Mouse (Mus musculus): ENCODE measurements around the gene Ppp3cb.

Ppp3cb gene

DNA sequence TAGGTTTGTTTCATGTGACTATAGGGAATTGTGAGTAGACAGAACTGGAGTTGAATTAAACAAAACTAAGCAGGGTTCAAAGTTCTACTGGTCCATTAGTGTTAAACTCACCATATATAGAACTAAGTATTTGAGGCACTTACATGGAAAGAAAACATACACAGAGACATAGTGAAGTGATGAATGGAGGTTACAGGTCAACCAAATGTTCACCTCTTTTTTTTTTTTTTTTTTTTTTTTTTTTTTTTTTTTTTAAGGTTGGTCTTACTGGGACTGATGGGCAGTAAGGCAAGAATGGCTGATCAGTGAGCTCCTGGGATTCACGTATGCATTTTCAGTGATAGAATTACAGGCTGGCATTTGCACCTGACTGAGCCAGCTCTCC is 66.2 kb downstream of the Ppp3cb start:
- no peak for DNase-seq (ENCODE audit: low spot score in 2 of 2)

DNA sequence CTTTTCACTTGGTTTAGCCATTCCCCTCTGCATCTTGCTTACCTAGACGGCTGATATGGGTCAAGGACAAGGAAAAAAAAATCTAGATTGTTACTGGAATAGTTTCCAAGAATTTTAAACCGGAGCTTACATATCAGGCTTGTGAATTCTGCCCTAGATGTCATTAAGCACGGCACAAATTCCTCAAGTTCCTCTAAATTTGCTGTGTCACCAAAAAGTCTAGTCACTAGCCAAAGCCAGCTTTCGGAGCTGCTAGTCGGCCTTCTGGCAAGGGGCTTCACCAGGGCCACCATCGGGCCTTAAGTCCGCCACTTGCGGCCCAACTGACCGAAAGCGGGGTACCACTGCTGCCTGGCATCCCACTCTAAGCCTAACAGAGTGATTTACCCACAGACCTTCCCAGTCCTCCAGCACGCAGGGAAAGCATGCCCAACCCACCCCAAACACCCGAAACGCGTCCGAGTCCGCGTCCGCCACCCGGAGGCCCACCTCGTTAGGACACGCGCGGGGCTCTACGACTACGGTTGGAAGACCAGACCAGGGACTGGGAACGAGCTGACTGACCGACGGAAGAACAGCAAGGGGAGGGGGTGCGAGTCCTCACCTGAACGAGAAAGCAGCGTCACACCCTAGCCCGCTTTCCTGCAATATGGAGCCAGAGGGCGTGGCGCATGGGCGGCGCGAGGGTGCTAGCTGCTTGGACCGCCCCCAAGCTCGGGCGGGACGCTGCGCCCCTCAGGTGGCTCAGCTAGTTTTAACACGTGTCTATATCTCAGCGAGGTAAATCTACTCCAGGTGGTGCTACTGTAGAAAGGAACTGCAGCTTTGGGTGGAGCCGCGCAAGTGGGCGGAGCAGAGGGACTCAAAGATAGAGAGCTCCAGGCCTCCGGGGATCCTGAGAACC is 66.8 kb downstream of the Ppp3cb start, which contains the start of gene Anxa7:
Gene Anxa7 (minus strand): TSS at position 843 of the 904 bp plus-strand sequence.
- peak; percentile 79 to 82 for DNase-seq (ENCODE audit: low spot score in 2 of 2)

DNA sequence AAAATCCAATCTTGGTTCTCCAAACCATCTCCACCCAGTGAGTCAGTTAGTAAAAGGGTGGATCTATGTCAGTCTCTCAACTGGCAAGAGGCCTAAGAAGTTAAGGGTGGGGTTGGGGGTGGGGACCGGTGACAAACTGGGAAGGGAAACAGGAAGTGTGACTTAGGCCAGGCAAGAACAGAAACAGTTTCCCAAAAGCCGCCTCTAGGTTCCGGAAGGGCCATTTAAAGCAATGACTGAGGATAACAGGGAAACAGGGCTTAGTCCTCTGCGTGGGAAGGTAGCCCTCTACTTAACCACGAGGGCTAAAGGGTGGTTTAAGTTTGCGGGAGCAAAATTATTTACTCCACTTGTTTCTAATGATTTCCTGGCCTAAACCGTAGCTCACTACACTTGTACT is 67.6 kb downstream of the Ppp3cb start:
- DNase-seq (ENCODE audit: low spot score in 2 of 2): no peak

DNA sequence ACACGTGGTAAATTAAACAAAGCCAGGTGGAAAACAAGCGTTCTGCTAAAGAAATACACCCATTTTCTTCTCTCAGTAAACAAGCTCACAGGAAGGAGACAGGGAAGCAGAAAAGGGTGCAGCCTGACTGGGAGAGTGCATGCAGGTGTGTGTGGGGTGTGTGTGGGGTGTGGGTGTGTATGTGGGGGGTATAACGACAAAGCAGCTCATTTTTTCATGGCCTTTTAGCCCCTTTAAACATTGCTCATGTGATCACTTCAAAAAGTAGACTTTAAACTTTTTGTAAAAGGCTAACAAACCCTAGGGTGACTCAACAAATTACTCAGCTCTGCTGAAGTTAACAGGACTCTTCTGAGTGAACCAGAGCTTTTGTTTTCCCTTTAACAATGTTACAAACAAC is 68.0 kb downstream of the Ppp3cb start:
- no peak for DNase-seq (ENCODE audit: low spot score in 2 of 2)

DNA sequence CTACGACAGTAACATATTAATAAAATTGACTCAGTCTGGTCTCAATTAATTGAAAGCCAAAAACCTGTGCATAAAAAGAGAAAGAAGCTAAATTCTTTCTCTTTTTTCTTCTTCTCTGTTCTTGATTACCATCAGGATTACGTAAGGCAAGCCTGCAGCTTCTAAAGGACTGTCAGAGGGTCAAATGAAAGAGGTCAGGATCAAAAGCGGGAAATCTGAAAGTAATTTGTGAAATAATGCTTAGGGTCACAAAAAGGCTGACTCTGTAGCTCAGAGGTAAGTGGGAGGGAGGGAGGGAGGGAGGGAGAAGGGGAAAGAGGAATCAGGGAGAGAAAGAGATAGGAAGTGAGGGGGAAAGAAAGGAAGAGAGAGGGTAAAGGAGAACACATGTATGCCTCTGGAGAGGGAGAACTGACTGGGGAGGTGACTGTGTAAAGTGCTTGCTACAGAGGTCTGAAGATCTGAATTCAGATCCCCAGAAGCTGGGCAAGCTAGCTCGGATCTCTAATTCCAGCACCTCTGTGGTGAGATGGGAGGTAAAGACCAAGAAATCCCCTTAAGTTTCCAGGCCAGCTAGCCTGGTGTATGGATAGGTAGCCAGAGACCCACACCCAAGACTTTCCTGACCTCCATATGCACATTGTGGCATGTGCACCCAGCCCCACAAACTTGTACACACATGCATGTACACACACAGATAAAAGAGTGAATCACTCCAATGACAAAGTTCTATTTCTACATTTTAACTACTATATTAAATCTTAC is 68.9 kb downstream of the Ppp3cb start:
- no peak for DNase-seq (ENCODE audit: low spot score in 2 of 2)

DNA sequence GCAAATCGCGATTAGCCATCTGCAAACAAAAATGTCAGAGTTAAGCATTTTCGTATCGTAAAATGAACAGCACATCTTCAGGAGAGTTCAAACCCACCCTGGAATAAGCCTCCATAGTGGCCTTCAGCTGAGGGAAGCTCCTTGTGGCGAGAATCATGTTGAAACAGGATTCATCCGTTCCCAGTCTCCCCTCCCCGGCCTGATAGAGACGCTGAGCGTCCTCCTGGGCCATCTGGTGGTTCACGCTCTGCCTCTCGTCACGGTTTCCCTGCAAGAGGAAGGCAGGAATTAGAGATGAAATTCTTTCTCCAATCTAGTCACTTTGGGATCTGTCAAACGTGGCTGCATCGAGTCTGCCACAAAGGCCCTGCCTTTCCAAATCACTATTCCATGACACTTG is 86.2 kb downstream of the Ppp3cb start:
- DNase-seq (ENCODE audit: low spot score in 2 of 2): no peak

DNA sequence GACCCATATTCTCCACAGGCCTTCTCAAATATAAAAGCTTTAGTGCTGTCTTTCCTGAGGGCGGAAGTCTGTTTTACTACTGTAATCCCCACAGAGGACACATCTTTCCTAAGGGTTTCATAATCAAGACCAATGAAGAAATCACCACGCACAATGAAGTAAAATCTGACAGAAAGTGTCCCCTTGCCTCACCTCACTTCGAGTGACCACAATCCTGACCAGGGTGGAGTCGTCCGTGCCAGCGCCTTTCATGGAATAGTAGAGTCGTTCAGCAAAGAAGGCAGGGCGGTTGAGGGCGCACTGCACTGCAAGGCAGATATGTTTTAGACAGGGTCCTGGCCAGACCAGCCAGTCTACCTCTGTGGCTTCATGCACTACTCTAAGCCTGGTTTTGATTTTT is 88.0 kb downstream of the Ppp3cb start:
- DNase-seq (ENCODE audit: low spot score in 2 of 2): no peak

DNA sequence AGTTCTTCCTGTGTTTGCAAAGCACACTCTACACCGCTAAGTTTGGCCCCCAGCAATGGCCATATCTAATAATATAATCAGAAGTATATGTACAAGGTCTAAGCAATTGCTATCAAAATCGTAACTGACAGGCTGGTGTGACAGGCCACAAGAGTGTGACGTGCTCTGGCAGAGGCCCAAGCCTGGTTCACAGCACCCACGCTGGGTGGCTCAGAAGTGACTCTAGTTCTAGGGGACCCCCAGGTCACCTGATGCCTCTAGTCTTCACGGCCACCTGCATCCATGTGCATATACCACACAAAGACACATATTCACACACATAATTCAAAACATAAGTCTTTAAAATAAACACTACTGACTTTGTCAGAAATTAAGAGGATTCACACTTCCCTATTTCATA is 93.4 kb downstream of the Ppp3cb start:
- no peak for DNase-seq (ENCODE audit: low spot score in 2 of 2)

DNA sequence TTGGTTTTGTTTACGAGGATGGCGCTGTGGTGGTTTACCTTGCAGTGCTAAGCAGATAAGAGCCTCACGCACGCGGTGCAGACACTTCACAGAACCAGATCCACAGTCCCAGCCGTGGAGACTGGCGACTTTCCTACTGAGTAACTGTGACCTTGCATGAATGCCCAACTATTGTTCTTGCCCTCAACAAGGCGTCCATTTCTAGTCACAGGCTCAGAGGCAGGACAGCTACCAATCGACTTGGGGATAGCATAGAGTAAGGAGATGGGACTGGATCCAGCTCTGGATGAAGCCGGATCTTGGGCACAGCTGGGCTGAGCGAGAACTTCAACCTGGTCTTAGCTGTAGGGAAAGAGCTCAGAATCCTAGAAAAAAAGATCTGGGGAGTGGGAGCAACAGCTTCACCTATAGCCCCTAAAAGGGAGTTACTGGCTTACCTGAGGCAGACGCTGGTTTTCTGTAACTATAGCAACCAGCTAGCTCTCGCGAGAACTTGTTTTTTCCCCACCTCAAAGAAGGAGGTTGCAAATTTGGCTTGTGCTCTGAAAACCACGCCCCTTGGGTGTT is 94.5 kb downstream of the Ppp3cb start, which contains the start of gene Cfap70:
Gene Cfap70 (minus strand): TSS at position 462 of the 567 bp plus-strand sequence.
- DNase-seq (ENCODE audit: low spot score in 2 of 2): peak; percentile 78 to 84

DNA sequence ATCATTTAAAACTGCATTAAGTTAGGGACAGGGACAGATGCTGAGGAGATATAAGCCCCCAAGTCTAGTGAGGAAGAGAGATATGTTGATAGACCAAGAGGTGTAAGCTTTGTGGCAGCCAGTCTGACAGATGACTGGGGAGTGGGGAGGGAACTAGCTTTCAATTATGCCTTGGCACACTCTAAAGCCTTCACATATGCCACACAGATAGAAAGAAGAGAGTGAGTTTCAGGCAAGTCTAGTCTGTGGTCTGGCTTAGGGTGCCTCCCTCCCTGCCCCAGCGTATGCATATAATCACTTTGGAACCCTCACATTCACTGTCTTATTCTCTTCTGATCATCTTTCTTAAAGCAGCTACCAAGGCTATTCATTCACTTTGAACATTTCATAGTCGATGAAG is 95.1 kb downstream of the Ppp3cb start:
- DNase-seq (ENCODE audit: low spot score in 2 of 2): peak in 1 of 2 experiments; percentile 34
